Mouse (Mus musculus) hindbrain, embryonic 11.5 days (tissue): ENCODE data around the gene Olfr571. TPM values are rescaled to one million over a fixed set of nuclear protein-coding genes. Genes with fewer than 3 reads are reported as not detected.

Source experiments
- ATAC-seq: fragments of 200-750 bp; cut with Nextera tagmentation; 2 replicates; pipeline ENCODE4 v1.8.0; 2017; ENCODE audit warnings: mild to moderate bottlenecking, moderate TSS enrichment, moderate library complexity; ENCODE audit not compliant: low FRiP score
- DNase-seq: peaks from one replicate; pipeline ENCODE4 v3.0.0-alpha.2; 2015; ENCODE audit warnings: low spot score
- H3K27ac ChIP-seq: fragments of 300-500 bp; sonication (generic); 2 replicates; pipeline ENCODE4 v1.5.1; 2014; ENCODE audit warnings: mild to moderate bottlenecking, low read depth, low read length
- H3K27me3 ChIP-seq: fragments of 300-500 bp; sonication (generic); 2 replicates; pipeline ENCODE4 v1.6.1; 2014; ENCODE audit warnings: mild to moderate bottlenecking, low read length, moderate library complexity, mixed read lengths; ENCODE audit not compliant: control insufficient read depth, insufficient read depth
- H3K36me3 ChIP-seq: fragments of 300-500 bp; sonication (generic); 2 replicates; pipeline ENCODE4 v1.6.1; 2014; ENCODE audit warnings: mild to moderate bottlenecking, low read length, moderate library complexity, mixed read lengths; ENCODE audit not compliant: control insufficient read depth, insufficient read depth
- H3K4me1 ChIP-seq: fragments of 300-500 bp; sonication (generic); replicated peaks from 2 replicates; pipeline ENCODE4 v1.6.1; 2014; ENCODE audit warnings: low read length, mixed read lengths; ENCODE audit not compliant: control insufficient read depth, insufficient read depth
- H3K4me2 ChIP-seq: fragments of 300-500 bp; sonication (generic); replicated peaks from 2 replicates; pipeline ENCODE4 v1.6.1; 2014; ENCODE audit warnings: mild to moderate bottlenecking, low read depth, low read length
- H3K4me3 ChIP-seq: fragments of 300-500 bp; sonication (generic); 2 replicates; pipeline ENCODE4 v1.5.1; 2014; ENCODE audit warnings: low read depth, low read length
- H3K9ac ChIP-seq: fragments of 300-500 bp; sonication (generic); 2 replicates; pipeline ENCODE4 v1.6.1; 2014; ENCODE audit warnings: low read depth, low read length
- H3K9me3 ChIP-seq: fragments of 300-500 bp; sonication (generic); 2 replicates; pipeline ENCODE4 v1.6.1; 2016; ENCODE audit warnings: low read length; ENCODE audit not compliant: control insufficient read depth
- whole genome bisulfite sequencing: fragments of 180-500 bp; shearing (Covaris S2); extraction: QIAGEN DNeasy Blood & Tissue Kit; methylation state at CpG from one replicate; pipeline ENCODE4 v1.1.7; 2014; 5-methylcytosine and 5-hydroxymethylcytosine counted together
- polyA plus RNA-seq: library from polyadenylated mRNA; unstranded; fragments of >200 nt; fragmentation: Nextera tagmentation; extraction: Ambion mirVana; gene quantifications from 2 replicates; pipeline ENCODE4 v1.2.1, GENCODE M21; 2014

The Olfr571 gene
- polyA plus RNA-seq, 1 experiment from 2014 or later = not detected

DNA sequence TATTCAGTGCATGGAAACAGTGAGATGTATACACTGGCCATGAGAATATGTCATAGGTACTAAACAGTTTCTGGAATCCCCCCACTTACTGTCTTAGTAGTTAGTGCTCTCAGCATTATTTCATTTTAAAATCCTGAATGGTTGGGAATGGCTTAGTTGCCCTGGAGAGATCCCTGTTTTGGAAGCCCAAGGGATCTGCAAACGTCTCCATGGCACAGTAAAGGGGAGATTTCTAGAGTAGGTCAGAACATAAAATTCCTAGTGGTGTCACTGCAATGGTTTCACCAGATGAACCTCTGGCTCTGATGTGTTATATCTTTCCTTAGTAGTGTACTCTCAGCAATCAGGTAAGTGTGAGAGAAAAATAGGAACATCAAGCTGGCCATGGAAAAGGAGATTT is 6.8 kb upstream of the Olfr571 start, which contains the start of gene Olfr572:
TSS of gene Olfr572 (plus strand) at position 301 of the 400 bp plus-strand sequence.
- H3K4me3 ChIP-seq = no peak within 1 kb of the TSS
- H3K9ac ChIP-seq = no peak within 1 kb of the TSS
- H3K27ac ChIP-seq = no peak within 1 kb of the TSS
- WGBS = 74% methylated on average over 1 of the region's 1 CpGs
- DNase-seq (no peak), ATAC-seq (no peak)
- H3K4me1 ChIP-seq = no peaks in the 10 kb centered on the region
- no peak within 1 kb of the TSS for H3K4me2 ChIP-seq
- H3K36me3 ChIP-seq = no peaks in the 10 kb centered on the region
- H3K9me3 ChIP-seq = no peaks in the 10 kb centered on the region
- no peaks in the 10 kb centered on the region for H3K27me3 ChIP-seq

DNA sequence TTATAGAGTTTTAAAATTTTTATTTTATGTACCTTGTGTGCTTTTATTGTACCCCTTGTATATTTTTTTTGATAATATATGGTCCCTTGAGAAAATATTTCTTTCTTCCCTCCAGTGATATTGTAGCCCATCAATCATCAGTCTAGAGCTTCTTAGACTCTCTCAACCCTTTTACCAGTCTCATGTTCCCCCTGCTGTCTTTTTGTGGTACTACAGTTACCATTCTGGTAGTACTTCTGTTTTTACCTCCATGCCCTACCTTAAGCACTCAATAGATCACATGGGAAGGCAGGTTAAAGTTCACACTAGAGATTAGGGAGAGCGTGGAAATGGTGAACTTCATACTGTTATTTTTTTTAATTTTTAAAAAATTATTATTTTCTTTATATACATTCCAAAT is 2.3 kb upstream of the Olfr571 start:
- ATAC-seq = peak; percentile 70
- 11% methylated on average over 1 of the region's 1 CpGs for WGBS
- peak; percentile 79 for DNase-seq

DNA sequence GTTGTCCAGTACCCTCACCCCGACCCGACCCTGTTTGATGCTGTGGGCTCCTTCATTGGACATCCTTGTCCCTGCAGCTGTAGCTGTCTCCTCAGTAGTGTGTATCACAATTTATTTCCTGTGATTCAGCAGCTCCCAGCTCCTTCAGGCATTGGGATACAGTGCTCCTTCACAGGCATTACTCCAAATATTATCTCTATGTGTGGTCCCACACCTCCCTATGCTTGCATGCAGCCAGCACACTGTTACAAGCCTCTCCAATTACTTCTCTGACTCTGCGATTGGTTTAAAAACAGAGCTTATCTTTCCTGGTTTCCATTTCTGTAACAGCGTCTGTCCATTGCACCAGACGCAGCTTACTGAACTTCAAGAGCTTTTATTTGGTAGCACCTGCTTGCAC is 931 bp downstream of the Olfr571 start:
- H3K27me3 ChIP-seq = no peaks in the 10 kb centered on the region
- no peak overlapping the region for H3K27ac ChIP-seq
- ATAC-seq (no peak), DNase-seq (no peak)
- no peaks in the 10 kb centered on the region for H3K36me3 ChIP-seq
- H3K9me3 ChIP-seq = no peaks in the 10 kb centered on the region
- no peak overlapping the region for H3K4me2 ChIP-seq
- WGBS = 85% methylated on average over 5 of the region's 5 CpGs
- H3K4me1 ChIP-seq = no peaks in the 10 kb centered on the region
- H3K9ac ChIP-seq = no peak overlapping the region
- no peak overlapping the region for H3K4me3 ChIP-seq

More for the DNA sequence above, 2.3 kb upstream of the Olfr571 start:
- Histone ChIP-seq H3K4me2 (no peak overlapping the region), H3K27ac (no peak overlapping the region), H3K36me3 (no peaks in the 10 kb centered on the region), H3K9ac (no peak overlapping the region), H3K9me3 (no peaks in the 10 kb centered on the region), H3K4me1 (no peaks in the 10 kb centered on the region), H3K27me3 (no peaks in the 10 kb centered on the region), H3K4me3 (no peak overlapping the region)

DNA sequence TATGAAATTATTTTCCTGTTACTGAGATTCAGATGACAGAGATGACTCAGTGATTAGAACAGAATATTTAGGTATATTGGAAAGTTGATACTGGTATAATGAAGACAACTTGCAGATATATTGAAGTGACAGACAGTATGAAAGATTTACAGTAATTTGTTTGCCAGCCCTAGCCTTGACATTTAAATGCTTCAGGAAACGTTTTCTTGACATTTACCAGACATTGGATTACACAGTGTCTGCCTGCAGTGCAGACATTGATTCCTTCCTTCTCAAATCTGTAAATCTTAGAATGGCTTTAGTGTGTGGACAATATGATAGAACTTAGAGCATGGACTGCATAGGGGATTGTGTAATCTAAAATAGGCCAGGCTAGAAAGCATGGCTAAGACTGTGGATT is 2.1 kb downstream of the Olfr571 start:
- DNase-seq (no peak), ATAC-seq (no peak)
- no peak overlapping the region for H3K27ac ChIP-seq
- H3K4me2 ChIP-seq = no peak overlapping the region
- H3K9me3 ChIP-seq = no peaks in the 10 kb centered on the region
- no peak overlapping the region for H3K9ac ChIP-seq
- no peaks in the 10 kb centered on the region for H3K36me3 ChIP-seq
- H3K4me1 ChIP-seq = no peaks in the 10 kb centered on the region
- no peaks in the 10 kb centered on the region for H3K27me3 ChIP-seq
- H3K4me3 ChIP-seq = no peak overlapping the region
- 59% methylated on average over 1 of the region's 1 CpGs for WGBS

DNA sequence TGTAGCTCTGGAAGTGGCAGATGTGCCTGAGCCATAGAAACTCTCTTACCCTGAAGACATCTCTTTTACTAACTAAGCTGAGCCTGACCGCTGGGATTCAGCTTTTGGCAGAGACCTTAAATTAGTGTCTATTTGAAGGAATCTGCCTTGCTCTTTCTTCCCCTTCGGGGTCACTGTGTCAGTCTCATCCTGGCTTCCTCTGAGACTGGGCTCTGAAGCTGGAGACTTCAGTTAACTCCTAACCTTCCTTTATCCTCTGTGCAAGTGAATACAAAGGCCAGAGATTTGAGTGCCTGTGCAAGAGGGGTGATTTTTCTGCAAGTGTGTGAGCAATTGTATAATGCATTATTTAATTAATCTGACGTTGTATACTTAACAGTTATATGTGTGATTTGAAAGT is 26.6 kb downstream of the Olfr571 start, which contains the start of gene Olfr569:
TSS of gene Olfr569 (minus strand) at position 101 of the 400 bp plus-strand sequence.
- Histone ChIP-seq H3K4me1 (no peaks in the 10 kb centered on the region), H3K4me3 (no peak within 1 kb of the TSS), H3K9me3 (no peaks in the 10 kb centered on the region), H3K27ac (no peak within 1 kb of the TSS), H3K27me3 (no peaks in the 10 kb centered on the region), H3K4me2 (no peak within 1 kb of the TSS), H3K36me3 (no peaks in the 10 kb centered on the region), H3K9ac (no peak within 1 kb of the TSS)
- ATAC-seq (no peak), DNase-seq (no peak)
- WGBS = 70% methylated on average over 3 of the region's 3 CpGs

DNA sequence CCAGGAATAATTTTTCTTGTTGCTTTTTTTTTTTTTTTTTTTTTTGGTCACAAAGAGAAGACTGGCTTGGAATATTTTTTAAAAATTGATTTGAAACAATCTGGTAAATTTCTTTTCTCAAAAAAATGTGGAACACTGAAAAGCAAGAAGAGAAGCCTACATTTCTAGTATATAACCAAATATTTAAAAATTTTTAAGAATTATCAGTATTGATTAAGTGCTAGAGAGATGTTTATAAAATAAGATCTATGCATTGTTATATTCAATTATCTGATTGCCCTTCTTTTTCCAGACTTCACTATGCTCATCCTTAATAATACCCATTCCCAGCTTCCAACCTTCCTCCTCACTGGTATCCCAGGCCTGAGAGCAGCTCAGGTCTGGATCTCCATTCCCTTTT is 40.5 kb downstream of the Olfr571 start, which contains the start of gene Olfr568:
TSS of gene Olfr568 (plus strand) at position 301 of the 400 bp plus-strand sequence.
- Histone ChIP-seq H3K9ac (no peak within 1 kb of the TSS), H3K27ac (no peak within 1 kb of the TSS), H3K4me2 (no peak within 1 kb of the TSS), H3K4me3 (no peak within 1 kb of the TSS), H3K4me1 (no peaks in the 10 kb centered on the region), H3K9me3 (no peaks in the 10 kb centered on the region), H3K36me3 (no peaks in the 10 kb centered on the region), H3K27me3 (no peaks in the 10 kb centered on the region)
- ATAC-seq (no peak), DNase-seq (no peak)

DNA sequence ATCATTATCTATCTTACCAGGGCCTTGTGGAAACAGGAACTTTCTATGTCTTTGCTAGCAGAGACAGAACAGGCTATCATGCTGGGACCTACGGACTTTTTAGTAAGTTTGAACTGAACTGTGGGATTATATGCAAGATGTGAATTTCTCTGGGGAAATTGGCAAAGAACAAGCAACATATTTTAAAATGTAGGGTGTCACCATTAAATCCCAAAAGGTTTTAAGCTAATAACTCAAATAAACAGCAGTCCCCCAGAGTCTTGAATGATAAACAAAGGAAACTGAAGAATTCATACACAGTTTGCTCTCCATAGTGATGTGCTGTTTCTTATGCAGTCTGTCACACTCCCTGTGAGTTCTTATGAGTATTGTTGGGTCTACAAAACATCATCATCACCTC is 58.7 kb downstream of the Olfr571 start, which contains the start of gene Olfr566:
TSS of gene Olfr566 (minus strand) at position 101 of the 400 bp plus-strand sequence.
- Histone ChIP-seq H3K27ac (no peak within 1 kb of the TSS), H3K4me2 (no peak within 1 kb of the TSS), H3K4me1 (no peaks in the 10 kb centered on the region), H3K9ac (no peak within 1 kb of the TSS), H3K27me3 (no peaks in the 10 kb centered on the region), H3K36me3 (no peaks in the 10 kb centered on the region), H3K9me3 (no peaks in the 10 kb centered on the region), H3K4me3 (no peak within 1 kb of the TSS)
- DNase-seq (no peak), ATAC-seq (no peak)
- 82% methylated on average over 1 of the region's 1 CpGs for WGBS

DNA sequence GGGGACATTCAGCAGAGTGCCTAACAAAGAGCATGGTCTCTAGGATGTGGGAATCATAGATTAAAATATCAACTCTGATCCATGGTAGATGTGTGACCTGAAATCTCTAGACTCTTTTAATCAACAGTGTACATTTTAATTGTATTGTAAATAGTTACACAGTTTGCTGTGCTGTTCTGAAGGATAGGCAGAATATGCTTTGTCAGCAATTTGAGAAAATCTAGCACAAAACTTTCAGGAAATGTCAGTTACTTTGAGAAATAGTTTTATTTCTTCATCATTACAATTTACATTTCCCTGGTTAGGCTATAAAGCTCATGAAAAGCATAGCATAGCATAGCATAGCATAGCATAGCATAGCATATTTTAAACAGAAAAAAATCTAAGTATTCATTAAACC is 61.5 kb downstream of the Olfr571 start:
- H3K4me2 ChIP-seq = no peak overlapping the region

More for the DNA sequence above, 61.5 kb downstream of the Olfr571 start:
- Histone ChIP-seq H3K27ac (no peak overlapping the region), H3K4me3 (no peak overlapping the region), H3K36me3 (no peaks in the 10 kb centered on the region), H3K27me3 (no peaks in the 10 kb centered on the region), H3K9ac (no peak overlapping the region), H3K4me1 (no peaks in the 10 kb centered on the region), H3K9me3 (no peaks in the 10 kb centered on the region)
- DNase-seq (no peak), ATAC-seq (no peak)
